Mouse (Mus musculus): ENCODE measurements around the gene Rxylt1. TPM values are rescaled to one million over a fixed set of nuclear protein-coding genes. Genes with fewer than 3 reads are reported as not detected.

Rxylt1 gene
- polyA plus RNA-seq, 1 experiment from 2014 or later = 52.5 TPM

DNA sequence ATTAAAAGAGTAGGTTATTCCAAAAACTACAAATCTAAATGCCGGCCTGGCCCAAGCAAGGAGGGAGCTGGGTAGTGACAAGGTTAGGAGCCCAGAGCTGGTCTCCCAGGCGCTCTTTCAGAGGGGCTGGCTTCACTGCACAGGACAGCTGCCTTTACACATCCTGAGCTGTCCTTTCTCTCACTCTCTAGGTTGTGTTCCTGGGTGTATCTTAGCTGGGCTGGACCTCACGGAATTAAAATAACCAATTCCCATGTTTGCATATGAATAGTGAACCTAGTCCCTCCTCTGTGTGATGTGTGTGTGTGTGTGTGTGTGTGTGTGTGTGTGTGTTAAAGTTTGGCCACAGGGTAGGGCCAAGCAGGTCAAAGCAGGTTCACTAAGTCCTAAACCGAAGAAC, 52.2 kb downstream of the Rxylt1 start:
- H3K27me3 ChIP-seq (ENCODE audit: control insufficient read depth, insufficient read depth, low read length) = peaks cover 8% of the 10 kb centered on the region; the same call in 1 of the 2 replicates
- WGBS = 74% methylated on average over 4 of the region's 4 CpGs
- H3K4me3 ChIP-seq (ENCODE audit: control insufficient read depth in 1 of 2, insufficient read depth in 1 of 2, low read depth in 1 of 2, low read length in 2 of 2) = no peak overlapping the region
- H3K36me3 ChIP-seq (ENCODE audit: control insufficient read depth, insufficient read depth, low read length) = no peaks in the 10 kb centered on the region
- no peak for ATAC-seq (ENCODE audit: insufficient number of reproducible peaks, insufficient read depth, low FRiP score, low read depth)
- H3K9me3 ChIP-seq (ENCODE audit: control insufficient read depth, low read length) = peaks cover 5% of the 10 kb centered on the region
- no peak overlapping the region; the same call in 1 of the 2 replicates for H3K4me2 ChIP-seq (ENCODE audit: low read length)
- no peak overlapping the region for H3K27ac ChIP-seq (replicated peaks in 1 of 2; ENCODE audit: control insufficient read depth in 1 of 2, insufficient read depth in 1 of 2, low read depth in 2 of 2, low read length in 2 of 2)
- H3K9ac ChIP-seq (ENCODE audit: low read length) = no peak overlapping the region
- H3K4me1 ChIP-seq (ENCODE audit: control insufficient read depth in 2 of 2, insufficient read depth in 2 of 2, low read length in 2 of 2) = peaks cover 0 to 2% of the 10 kb centered on the region in 2 experiments; a peak in 1 of 4 replicates

DNA sequence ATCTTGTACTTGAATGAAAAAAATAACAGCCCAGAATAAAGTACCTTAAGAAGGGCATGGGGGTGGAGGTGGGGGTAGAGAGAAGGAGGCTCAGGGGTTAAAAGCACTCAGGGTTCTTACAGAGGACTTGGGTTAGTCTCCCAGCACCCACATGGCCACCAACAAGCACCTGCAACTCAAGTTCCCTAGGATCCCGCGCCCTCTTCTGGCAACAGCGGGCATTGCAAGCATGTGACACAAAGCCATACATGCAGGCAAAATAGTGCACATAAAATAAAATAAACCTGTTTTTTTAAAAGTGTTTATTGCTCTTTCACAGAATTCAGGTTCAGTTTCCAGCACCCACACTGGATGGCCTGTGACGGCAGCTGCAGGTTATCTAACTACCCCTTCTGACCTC, 56.8 kb downstream of the Rxylt1 start:
- ATAC-seq (ENCODE audit: insufficient number of reproducible peaks, insufficient read depth, low FRiP score, low read depth) = no peak
- Histone ChIP-seq H3K27ac (replicated peaks in 1 of 2; ENCODE audit: control insufficient read depth in 1 of 2, insufficient read depth in 1 of 2, low read depth in 2 of 2, low read length in 2 of 2) (no peak overlapping the region), H3K4me3 (ENCODE audit: control insufficient read depth in 1 of 2, insufficient read depth in 1 of 2, low read depth in 1 of 2, low read length in 2 of 2) (no peak overlapping the region), H3K4me1 (ENCODE audit: control insufficient read depth in 2 of 2, insufficient read depth in 2 of 2, low read length in 2 of 2) (0 out of 4 replicates have a peak, but pooled peaks cover 0 to 2% of the 10 kb centered on the region in 2 experiments), H3K9ac (ENCODE audit: low read length) (no peak overlapping the region), H3K27me3 (ENCODE audit: control insufficient read depth, insufficient read depth, low read length) (no peaks in the 10 kb centered on the region), H3K4me2 (ENCODE audit: low read length) (no peak overlapping the region), H3K36me3 (ENCODE audit: control insufficient read depth, insufficient read depth, low read length) (no peaks in the 10 kb centered on the region), H3K9me3 (ENCODE audit: control insufficient read depth, low read length) (peaks cover 5% of the 10 kb centered on the region)
- WGBS = 37% methylated on average over 4 of the region's 4 CpGs

DNA sequence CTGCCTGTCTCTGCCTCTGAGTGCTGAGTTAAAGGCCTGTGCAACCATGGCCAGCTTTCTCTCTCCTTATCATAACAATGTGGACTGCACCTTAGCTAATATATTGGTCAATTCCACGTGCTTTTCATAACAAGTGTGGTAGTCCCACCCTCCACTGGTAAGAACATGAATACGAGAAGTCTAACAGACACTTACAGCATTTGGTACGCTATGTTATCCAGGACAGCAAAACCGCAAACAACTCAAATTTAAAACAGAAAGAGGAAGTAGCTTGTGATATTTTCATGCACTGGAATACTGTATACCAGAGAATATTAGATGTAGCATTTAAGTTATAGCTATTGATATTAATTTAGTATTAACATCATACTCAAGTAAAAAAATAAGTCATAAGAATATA, 57.6 kb downstream of the Rxylt1 start:
- 90% methylated on average over 4 of the region's 4 CpGs for WGBS
- peaks cover under 1% of the 10 kb centered on the region; the same call in 1 of the 2 replicates for H3K27me3 ChIP-seq (ENCODE audit: control insufficient read depth, insufficient read depth, low read length)
- no peak for ATAC-seq (ENCODE audit: insufficient number of reproducible peaks, insufficient read depth, low FRiP score, low read depth)
- peaks cover 5% of the 10 kb centered on the region for H3K9me3 ChIP-seq (ENCODE audit: control insufficient read depth, low read length)
- no peak overlapping the region for H3K9ac ChIP-seq (ENCODE audit: low read length)
- 0 out of 4 replicates have a peak, but pooled peaks cover 0 to 2% of the 10 kb centered on the region in 2 experiments for H3K4me1 ChIP-seq (ENCODE audit: control insufficient read depth in 2 of 2, insufficient read depth in 2 of 2, low read length in 2 of 2)
- H3K4me3 ChIP-seq (ENCODE audit: control insufficient read depth in 1 of 2, insufficient read depth in 1 of 2, low read depth in 1 of 2, low read length in 2 of 2) = no peak overlapping the region
- no peak overlapping the region for H3K4me2 ChIP-seq (ENCODE audit: low read length)
- no peaks in the 10 kb centered on the region for H3K36me3 ChIP-seq (ENCODE audit: control insufficient read depth, insufficient read depth, low read length)
- H3K27ac ChIP-seq (replicated peaks in 1 of 2; ENCODE audit: control insufficient read depth in 1 of 2, insufficient read depth in 1 of 2, low read depth in 2 of 2, low read length in 2 of 2) = no peak overlapping the region

- ATAC-seq (ENCODE audit: insufficient number of reproducible peaks, insufficient read depth, low FRiP score, low read depth) = no peak
- H3K4me3 ChIP-seq (ENCODE audit: control insufficient read depth in 1 of 2, insufficient read depth in 1 of 2, low read depth in 1 of 2, low read length in 2 of 2) = no peak overlapping the region
- H3K9ac ChIP-seq (ENCODE audit: low read length) = no peak overlapping the region
- H3K4me1 ChIP-seq (ENCODE audit: control insufficient read depth in 2 of 2, insufficient read depth in 2 of 2, low read length in 2 of 2) = 0 out of 4 replicates have a peak, but pooled peaks cover 0 to 2% of the 10 kb centered on the region in 2 experiments
- WGBS = 48% methylated on average over 3 of the region's 3 CpGs
- H3K9me3 ChIP-seq (ENCODE audit: control insufficient read depth, low read length) = peaks cover 5% of the 10 kb centered on the region
- H3K27me3 ChIP-seq (ENCODE audit: control insufficient read depth, insufficient read depth, low read length) = peaks cover 5% of the 10 kb centered on the region
- no peaks in the 10 kb centered on the region for H3K36me3 ChIP-seq (ENCODE audit: control insufficient read depth, insufficient read depth, low read length)
- no peak overlapping the region for H3K27ac ChIP-seq (replicated peaks in 1 of 2; ENCODE audit: control insufficient read depth in 1 of 2, insufficient read depth in 1 of 2, low read depth in 2 of 2, low read length in 2 of 2)
- H3K4me2 ChIP-seq (ENCODE audit: low read length) = no peak overlapping the region
These were observed 58.6 kb downstream of the Rxylt1 start for GRCm38 (mm10) chr10:122038554-122038953.

DNA sequence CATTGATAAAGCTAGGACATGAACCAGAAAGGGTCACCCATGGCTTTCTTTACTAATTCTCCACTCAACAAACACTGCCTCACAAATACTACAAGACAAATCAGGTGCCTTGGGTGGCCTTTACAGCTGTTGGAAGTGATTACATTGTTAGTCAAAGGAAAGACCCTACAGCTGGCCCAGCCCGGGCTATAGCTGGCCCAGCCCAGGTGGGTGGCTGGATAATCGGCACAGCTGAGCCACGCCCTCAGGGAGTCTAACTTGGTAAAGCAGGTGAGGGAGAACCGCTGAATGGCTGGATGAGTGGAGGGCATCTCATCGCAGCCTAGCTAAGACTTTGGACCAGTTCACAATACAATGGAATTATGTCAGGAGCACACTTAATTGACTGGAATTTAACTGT, 63.9 kb downstream of the Rxylt1 start:
- no peaks in the 10 kb centered on the region for H3K9me3 ChIP-seq (ENCODE audit: control insufficient read depth, low read length)
- 80% methylated on average over 5 of the region's 5 CpGs for WGBS
- H3K27me3 ChIP-seq (ENCODE audit: control insufficient read depth, insufficient read depth, low read length) = peaks cover 23% of the 10 kb centered on the region
- no peak overlapping the region for H3K9ac ChIP-seq (ENCODE audit: low read length)
- no peaks in the 10 kb centered on the region for H3K36me3 ChIP-seq (ENCODE audit: control insufficient read depth, insufficient read depth, low read length)
- ATAC-seq (ENCODE audit: insufficient number of reproducible peaks, insufficient read depth, low FRiP score, low read depth) = no peak
- H3K4me3 ChIP-seq (ENCODE audit: control insufficient read depth in 1 of 2, insufficient read depth in 1 of 2, low read depth in 1 of 2, low read length in 2 of 2) = no peak overlapping the region
- no peak overlapping the region for H3K4me2 ChIP-seq (ENCODE audit: low read length)
- peaks cover 0 to 2% of the 10 kb centered on the region in 2 experiments; a peak in 1 of 4 replicates for H3K4me1 ChIP-seq (ENCODE audit: control insufficient read depth in 2 of 2, insufficient read depth in 2 of 2, low read length in 2 of 2)
- H3K27ac ChIP-seq (replicated peaks in 1 of 2; ENCODE audit: control insufficient read depth in 1 of 2, insufficient read depth in 1 of 2, low read depth in 2 of 2, low read length in 2 of 2) = no peak overlapping the region

GRCm38 (mm10) chr10:122030420-122030819, 66.8 kb downstream of the Rxylt1 start:
- H3K27ac ChIP-seq (replicated peaks in 1 of 2; ENCODE audit: control insufficient read depth in 1 of 2, insufficient read depth in 1 of 2, low read depth in 2 of 2, low read length in 2 of 2) = no peak overlapping the region
- no peak for ATAC-seq (ENCODE audit: insufficient number of reproducible peaks, insufficient read depth, low FRiP score, low read depth)
- H3K9me3 ChIP-seq (ENCODE audit: control insufficient read depth, low read length) = no peaks in the 10 kb centered on the region
- H3K4me3 ChIP-seq (ENCODE audit: control insufficient read depth in 1 of 2, insufficient read depth in 1 of 2, low read depth in 1 of 2, low read length in 2 of 2) = no peak overlapping the region
- peaks cover 35% of the 10 kb centered on the region for H3K27me3 ChIP-seq (ENCODE audit: control insufficient read depth, insufficient read depth, low read length)
- 79% methylated on average over 5 of the region's 5 CpGs for WGBS
- H3K36me3 ChIP-seq (ENCODE audit: control insufficient read depth, insufficient read depth, low read length) = no peaks in the 10 kb centered on the region
- no peak overlapping the region for H3K4me2 ChIP-seq (ENCODE audit: low read length)
- H3K4me1 ChIP-seq (ENCODE audit: control insufficient read depth in 2 of 2, insufficient read depth in 2 of 2, low read length in 2 of 2) = peaks cover 7 to 8% of the 10 kb centered on the region in 2 experiments
- no peak overlapping the region for H3K9ac ChIP-seq (ENCODE audit: low read length)

DNA sequence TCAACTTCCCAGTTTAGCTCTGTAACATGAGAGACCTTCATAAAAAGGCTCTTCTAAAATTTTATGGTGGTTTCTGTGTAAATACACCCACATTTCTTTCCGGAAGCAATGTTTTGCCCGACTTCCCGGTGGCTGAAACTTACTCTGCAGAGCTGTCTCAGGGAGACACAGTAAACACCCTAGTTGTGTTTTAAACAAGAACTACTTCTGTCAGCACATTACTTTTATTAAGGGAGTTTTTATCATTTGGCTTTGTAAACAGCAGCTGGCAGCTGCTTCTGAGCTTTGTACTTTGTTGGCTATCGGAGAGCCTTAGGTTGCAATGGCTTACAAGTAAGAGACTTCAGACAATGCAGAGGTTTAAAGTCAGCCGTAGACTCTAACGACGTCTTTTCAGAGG, 67.4 kb downstream of the Rxylt1 start:
- H3K27me3 ChIP-seq (ENCODE audit: control insufficient read depth, insufficient read depth, low read length) = peaks cover 35% of the 10 kb centered on the region
- H3K4me1 ChIP-seq (ENCODE audit: control insufficient read depth in 2 of 2, insufficient read depth in 2 of 2, low read length in 2 of 2) = peaks cover 8 to 12% of the 10 kb centered on the region in 2 experiments
- no peak overlapping the region for H3K9ac ChIP-seq (ENCODE audit: low read length)
- 75% methylated on average over 7 of the region's 7 CpGs for WGBS
- no peak overlapping the region for H3K27ac ChIP-seq (replicated peaks in 1 of 2; ENCODE audit: control insufficient read depth in 1 of 2, insufficient read depth in 1 of 2, low read depth in 2 of 2, low read length in 2 of 2)
- no peaks in the 10 kb centered on the region for H3K36me3 ChIP-seq (ENCODE audit: control insufficient read depth, insufficient read depth, low read length)
- H3K4me2 ChIP-seq (ENCODE audit: low read length) = no peak overlapping the region
- no peak for ATAC-seq (ENCODE audit: insufficient number of reproducible peaks, insufficient read depth, low FRiP score, low read depth)
- H3K9me3 ChIP-seq (ENCODE audit: control insufficient read depth, low read length) = no peaks in the 10 kb centered on the region
- H3K4me3 ChIP-seq (ENCODE audit: control insufficient read depth in 1 of 2, insufficient read depth in 1 of 2, low read depth in 1 of 2, low read length in 2 of 2) = no peak overlapping the region

Measured in heart, embryonic 14.5 days (tissue).